Mouse (Mus musculus) cerebellum, postnatal 10 days (tissue): ENCODE results near the gene Kcns1.

Experiments used
- DNase-seq, 2 experiments: peaks; one replicate each; pipeline ENCODE4 v3.0.0; 2021; ENCODE audit warnings: mixed read lengths in 2 of 2

Gene Kcns1

DNA sequence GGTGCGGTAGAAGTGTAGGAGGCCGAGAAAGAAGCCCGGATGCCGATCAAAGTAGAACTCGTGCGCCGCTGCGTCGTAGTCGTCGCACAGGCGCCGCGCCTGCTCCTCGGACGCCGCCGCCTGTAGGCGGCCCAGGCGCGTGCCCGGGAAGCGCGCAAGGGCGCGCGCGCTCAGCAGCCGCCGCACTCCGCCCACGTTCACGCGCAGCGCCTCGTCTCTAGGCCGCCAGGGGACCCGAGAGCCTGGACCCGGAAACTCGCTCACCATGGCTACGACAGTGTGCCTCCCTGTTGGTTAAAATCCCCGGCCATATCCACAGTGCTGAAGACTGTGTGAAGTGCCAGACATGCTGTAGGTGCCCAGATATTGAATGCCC lies 2.4 kb downstream of the Kcns1 start:
- DNase-seq: peak; percentile 26 to 29

DNA sequence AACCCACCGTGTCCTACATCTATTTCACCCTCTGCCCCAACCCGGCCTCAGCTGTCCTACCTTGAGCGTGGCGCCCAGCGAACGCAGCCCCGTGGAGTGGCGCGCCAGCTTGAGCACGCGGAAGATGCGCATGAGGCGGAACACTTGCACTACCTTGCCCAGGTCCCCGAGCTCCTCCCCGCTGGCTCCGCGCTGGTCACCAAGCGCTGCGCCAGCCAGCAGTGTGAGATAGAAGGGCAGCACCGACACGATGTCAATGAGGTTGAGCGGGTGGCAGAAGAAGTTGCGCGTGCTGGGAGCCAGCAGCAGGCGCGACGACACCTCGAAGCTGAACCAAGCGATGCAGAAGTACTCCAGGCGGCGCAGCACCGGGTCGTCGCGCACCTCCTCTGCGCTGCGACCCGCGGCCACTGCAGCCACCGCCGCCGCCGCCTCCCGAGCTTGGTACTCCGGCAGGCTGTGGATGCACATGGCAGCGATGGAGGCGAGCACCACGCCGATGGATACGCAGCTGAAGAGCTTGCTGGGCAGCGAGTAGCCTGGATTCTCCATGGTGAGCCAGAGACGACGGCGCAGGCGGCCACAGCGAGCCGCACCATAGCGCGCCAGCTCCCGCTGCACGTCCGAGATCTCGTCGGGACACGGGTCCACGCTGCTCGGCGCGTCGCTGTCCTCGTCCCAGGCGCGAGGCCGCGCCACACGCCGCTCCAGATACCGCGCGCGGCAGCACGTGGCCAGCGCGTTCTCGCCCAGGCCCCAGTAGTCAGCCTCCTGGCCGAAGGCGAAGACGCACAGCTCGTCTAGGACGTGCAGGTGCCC lies 3.0 kb downstream of the Kcns1 start:
- DNase-seq: peak; percentile 17 to 27

DNA sequence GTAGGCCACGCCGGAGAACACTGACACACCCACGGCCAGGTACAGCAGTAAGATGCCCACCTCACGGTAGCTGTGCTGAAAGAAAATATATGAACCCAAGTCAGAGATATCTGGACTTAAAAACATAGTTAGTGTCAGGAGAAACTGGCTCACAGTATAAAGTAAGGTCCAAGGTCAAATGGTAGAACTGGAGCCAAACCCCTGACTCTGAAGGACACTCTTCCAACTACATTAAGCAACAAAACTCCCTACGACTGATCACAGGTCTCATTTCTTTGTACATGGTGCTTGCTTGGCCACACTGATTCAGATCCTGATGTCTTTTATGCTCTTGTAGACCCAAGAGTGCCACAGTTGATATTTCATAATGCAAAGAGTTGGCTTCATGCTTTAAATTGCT lies 6.0 kb downstream of the Kcns1 start:
- DNase-seq: no peak

DNA sequence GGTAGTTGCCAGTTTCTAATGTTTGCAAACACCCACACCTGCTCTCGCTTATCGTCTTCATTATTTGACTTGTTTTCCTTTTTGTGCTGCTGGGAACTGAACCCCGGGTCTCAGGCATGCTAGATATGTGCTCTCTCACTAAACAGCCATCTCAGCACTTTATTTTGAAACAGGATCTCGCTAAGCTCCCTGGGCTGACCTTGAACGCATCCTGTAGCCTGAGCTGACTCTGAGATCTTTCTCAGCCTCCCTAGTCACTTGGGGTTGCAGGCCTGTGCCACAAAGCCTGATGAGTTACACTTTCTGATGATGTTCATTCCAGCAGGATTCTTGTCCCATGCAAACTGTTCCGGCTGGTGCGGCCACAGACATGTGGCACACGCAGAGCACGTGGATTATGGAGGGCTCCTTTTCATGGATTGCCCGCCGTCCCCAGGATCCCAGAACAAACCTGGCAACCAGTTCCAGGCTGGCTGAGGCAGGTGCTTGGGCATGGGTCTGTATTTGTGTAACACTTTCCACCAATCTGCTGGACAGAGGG lies 9.3 kb downstream of the Kcns1 start:
- DNase-seq: no peak

DNA sequence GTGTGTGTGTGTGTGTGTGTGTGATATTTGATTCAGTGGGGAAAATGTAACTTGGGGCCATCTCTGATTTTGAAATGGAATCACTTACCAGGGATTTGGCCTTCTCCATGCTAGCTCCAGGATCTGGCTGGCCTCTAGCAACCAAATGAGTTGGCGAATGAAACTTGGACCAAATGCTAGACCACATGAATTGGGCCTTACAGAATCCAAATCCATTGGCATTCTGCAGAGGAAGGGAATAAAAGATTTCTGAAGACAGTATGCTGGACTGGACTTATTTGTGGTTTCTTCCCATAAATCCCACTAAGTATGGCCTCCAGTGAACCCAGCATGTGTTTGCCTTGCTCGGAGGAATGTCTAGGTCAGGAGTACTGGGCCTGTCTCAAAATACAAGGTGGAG lies 12.1 kb downstream of the Kcns1 start:
- DNase-seq: peak in 1 of 2 experiments; percentile 23

DNA sequence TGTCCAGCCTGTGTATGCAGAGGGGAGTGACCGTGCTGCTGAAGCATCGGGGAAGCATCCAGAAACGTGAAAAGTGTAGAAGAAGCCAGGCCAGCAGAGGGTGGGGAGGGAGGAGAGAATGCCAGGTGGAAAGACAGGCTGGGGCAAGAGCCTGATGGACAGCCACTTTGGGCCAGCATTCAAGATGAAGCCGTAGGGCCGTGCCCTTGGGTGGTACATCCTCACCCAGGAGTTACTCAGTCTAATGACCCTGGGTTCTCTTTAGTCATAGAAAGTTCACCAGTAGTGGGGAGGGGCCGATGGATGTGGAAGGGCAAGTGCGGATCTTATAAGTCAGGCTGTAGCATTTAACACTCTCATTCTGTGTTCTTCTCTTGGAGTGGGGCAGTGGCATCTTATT lies 14.8 kb downstream of the Kcns1 start:
- no peak for DNase-seq

DNA sequence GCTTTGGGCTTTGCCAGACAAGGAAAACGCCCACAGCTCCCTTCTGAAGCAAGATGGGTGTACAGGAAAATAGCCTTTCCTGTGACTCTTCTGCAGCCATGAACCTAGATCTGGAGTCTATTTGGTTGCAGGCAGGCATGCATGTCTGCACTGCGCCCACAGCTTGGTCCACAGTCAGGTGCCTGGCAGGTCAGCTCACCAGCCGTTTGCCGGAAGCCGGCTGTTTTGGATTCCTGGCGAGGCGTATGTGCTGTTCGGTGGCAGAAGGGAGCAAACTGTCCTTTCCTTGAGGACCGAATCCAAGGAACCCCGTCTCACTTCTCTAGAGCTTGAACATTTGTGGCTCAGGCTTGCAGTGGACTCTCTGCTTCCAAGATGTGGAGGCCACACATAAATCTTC lies 16.9 kb downstream of the Kcns1 start:
- peak in 1 of 2 experiments; percentile 17 for DNase-seq

DNA sequence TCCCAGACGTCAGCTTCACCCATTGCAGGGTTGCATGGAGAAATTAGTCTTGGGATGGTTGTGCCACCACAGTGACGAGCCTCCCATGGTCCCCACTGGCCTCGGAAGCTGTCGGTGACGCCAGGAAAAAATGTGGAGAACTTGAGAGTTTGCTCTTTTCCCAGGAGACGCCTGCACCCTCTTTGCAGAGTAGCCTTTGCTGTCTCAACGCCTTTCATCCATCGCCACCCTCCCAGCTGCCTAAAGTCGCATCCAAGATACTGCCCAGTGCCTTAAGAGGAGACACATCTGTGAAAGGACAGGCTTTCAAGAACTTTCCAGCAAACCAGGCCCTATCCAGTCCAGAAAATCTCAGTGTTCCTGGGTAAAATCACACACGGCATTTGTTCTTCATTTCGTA lies 18.6 kb downstream of the Kcns1 start:
- DNase-seq: no peak

DNA sequence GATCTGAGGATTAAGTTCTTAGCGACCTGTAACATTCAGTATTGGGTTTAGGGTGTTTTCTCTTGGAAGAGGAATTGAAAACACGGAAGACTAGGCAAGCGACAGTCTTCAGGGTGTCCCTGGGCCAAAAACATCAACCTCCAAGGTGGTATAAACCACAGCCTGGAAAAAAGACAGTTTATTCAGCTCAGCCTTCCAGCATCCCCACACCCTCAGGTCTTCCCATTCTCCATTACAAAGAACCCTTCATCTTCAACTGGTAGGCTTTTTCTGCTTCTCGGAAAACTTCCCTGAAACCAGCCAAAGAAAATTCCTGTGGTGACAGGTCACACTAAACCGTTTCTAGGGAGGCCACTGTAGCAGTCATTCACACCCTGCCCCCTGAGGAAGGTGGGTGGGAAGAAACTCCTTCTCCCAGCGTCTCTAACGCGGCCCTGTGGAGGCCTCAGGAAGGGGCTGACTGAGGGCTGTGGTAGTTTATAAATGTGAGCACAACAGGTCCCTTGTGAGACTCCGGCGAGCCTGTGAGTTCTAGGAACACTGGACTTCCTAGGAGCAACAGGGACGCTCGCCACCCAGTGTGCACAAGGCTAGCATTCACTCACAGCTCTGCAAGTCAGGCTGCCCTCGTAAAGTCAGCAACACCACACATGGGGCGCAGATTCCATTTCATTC lies 20.7 kb downstream of the Kcns1 start:
- DNase-seq: no peak

DNA sequence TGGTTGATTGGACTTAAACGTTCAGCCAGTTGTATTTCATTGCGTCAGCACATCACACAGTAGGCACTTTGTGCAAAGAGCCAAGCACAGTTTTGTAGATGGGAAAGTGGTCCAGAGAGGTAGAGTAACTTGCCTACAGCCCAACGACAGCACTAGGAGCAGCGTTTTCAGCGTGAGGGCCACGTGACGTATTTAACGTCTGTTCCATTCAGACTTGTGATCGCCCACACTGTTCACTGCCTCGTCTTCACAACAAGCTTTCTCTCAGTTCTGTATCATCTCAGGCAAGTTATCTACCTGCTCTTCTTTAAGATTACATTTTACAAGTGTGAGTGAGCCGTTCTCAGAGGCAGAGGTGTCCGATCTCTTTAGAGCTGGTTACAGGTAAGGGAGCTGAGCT lies 24.4 kb downstream of the Kcns1 start:
- no peak for DNase-seq

DNA sequence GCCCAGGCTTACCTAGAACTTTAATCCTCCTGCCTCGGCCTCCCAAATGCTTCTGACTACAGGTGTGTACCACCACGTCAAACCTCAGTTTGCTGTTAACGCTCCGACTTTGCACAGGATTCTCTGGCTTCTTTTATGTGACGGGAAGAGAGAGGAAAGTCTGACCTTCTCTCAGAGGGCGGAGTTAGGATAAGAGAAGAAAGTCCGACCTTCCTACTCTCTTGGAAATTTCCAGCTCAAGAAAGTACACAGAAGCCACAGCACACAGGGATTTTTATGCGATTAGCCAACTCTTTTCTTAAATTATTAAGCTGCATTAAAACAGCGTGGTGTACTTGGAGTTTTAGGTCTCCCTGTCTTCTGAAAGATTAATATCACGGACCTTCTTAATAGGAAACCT lies 26.4 kb downstream of the Kcns1 start:
- DNase-seq: no peak

DNA sequence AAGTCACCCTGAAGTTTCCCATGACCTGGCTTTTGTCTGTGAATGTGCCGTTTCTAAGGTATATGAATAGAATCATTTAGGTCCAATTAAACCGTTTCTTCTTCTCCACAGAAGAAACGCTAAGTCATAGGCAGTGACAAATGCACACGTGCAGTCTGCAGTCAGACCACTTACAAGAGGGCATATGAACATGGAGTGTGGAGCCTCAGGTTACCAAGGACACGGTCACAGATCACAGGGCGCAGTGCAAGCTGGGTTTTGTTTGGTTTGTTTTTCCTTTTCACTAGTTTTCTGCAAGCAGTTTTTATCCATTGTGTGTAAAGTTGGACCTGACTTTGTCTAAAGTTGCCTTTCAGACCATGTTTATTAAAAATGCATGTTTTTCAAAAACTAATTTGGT lies 26.9 kb downstream of the Kcns1 start:
- no peak for DNase-seq

DNA sequence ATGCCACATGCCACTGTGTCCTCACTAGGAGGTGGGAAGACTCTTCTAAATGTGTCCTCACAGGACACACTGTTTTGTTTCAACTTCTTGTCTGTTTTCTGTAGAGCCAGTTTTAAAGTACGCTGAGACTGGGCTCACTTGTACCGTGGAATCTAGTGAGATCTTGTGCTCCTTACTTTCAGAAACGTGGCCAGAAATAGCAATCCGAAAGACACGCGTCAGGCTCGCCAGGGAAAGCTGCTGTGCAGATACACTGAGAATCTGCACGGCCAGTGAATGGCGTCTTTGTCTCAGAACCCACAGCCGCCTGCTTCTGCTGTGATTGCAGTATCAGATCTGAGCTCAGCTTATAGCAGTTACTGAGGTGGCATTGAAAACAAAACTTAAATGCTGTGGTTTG lies 28.9 kb downstream of the Kcns1 start:
- no peak for DNase-seq

DNA sequence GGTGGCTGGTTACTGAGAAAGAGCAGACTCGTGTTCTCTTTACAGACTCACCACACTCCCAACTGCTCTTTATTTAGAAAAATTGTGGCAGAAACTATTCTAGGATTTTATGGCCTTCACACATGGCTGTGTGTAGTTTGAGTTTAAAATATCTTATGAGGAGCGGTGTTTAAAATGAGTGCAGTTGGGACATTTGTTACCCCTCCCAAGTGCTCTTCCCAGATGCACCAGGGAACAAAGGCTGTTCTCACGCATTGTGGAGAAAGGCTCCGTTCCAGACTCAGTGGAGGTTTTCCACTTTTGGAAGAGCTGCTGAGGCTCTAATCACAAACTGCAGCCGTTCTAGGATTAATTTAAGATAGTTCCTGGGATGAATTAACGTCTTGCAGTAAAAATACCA lies 33.2 kb downstream of the Kcns1 start:
- no peak for DNase-seq

DNA sequence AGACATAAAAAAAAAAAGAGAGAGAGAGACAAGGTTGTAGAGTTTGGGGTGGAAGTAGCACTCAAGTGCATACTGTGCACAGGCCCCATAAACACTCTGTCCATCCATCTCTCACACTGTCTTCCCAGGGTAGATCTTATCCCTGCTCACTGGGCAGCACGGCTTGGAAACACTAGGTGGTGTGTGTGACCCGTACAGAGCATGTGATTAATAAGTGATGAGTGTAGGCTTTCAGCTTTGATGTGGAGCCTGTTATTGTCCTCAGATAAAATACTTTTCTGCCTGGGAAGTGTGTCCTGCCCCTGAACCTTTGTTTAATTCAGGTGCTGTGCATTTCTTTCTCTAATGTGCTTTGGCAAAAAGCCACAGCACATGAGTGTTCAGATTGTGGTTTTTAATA lies 34.5 kb downstream of the Kcns1 start:
- no peak for DNase-seq

DNA sequence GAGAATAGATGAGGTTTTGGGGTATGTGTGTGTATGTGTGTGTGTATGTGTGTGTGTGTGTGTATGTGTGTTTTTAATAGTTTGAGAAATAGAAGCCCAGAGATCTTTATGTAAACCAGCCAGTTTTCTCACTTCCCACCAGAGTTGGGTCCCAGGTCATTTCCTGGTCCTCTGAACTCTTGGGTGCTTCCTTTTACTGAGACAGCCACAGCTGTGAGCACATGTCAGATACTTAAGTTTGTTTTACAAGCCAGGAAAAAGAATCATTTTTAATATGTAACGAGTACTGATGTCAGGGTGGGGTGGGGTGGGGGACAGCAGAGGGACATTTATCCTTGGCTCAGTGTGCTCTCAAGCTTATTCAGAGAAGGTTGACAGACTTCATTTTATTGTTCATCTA lies 35.5 kb downstream of the Kcns1 start:
- no peak for DNase-seq

DNA sequence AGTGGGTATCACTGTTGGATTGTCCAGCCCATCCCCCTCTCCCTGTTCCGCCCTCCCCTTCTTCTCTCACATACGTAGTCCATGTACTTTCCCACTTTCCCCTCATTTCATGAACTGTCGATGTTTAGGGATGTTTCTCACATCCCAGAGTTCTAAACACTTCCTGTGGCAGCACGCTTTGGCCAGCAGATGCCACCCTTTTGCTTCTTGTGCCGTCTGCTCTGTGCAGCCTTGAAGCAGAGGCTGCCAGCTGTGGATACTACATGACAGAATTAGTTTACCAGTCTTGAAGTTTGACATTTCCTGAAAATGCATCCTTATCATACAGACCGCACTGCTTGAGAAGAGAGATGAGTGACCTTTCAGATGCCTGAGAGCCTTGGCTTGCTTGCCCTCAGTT lies 36.4 kb downstream of the Kcns1 start:
- peak; percentile 26 to 43 for DNase-seq

DNA sequence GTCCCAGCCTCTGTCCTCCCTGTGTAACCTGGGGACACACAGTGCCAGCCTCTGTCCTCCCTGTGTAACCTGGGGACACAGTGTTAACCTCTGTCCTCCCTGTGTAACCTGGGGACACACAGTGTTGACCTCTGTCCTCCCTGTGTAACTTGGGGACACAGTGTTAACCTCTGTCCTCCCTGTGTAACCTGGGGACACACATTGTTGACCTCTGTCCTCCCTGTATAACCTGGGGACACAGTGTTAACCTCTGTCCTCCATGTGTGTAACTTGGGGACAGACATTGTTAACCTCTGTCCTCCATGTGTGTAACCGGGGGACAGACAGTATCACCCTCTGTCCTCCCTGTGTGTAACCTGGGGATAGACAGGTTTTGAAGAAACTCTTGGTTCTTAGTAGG lies 39.3 kb downstream of the Kcns1 start:
- no peak for DNase-seq

DNA sequence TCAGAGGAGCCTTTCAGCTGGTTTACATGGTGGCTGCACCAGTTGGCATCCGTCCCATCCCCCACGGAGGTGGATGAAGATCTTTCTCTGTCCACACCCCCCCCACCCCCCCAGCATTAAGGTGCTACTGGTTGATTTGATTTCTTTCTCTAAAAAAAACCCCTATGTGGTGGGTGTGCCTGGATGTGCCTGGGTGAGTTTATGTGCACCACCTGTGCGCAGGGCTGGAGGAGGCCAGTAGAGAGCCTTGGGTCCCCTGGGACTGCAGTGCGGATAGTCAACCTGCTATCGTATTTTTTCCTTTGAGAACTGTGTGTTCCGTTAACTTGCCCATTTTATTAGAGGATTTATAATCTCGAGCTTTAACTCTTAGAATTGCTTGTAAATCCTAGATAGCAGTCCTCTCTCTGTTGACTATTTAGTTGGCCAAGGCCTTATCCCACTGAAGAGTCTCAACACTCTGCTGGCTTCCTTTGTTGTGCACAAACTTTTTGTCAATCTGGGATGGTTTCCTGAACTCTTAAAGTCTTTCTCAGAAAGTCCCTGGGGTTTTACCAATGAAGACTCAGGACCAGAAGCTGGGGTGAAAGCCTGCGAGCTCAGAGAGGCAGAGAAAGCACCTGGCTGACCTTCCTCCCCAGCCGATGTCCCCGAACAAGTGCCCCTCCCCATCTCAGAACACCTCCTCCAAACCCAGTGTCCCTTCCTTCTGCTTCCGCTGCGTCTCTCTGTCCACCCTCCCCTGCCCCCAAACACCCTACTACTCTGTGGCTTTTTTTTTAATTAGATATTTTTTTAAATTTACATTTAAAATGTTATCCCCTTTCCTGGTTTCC lies 42.1 kb downstream of the Kcns1 start:
- DNase-seq: peak; percentile 29 to 39

DNA sequence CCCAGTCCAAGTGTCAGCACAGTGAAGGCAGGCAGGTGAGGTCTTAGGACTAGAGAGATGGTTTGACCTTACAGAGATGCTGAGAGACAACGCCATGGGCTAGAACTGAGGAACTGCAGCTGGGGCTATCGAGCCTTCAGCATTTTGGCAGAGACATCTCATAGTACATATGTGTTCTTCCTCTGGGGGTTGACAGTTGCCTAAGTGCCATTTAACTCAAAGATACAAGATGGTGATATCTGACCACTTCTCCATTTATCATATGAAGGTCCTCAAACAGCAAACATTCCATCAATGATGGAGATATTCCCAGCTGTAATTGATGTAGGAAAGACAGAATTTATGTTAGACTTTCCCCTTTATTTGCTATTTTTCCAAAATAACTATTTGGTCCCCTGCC lies 43.6 kb downstream of the Kcns1 start:
- no peak for DNase-seq

DNA sequence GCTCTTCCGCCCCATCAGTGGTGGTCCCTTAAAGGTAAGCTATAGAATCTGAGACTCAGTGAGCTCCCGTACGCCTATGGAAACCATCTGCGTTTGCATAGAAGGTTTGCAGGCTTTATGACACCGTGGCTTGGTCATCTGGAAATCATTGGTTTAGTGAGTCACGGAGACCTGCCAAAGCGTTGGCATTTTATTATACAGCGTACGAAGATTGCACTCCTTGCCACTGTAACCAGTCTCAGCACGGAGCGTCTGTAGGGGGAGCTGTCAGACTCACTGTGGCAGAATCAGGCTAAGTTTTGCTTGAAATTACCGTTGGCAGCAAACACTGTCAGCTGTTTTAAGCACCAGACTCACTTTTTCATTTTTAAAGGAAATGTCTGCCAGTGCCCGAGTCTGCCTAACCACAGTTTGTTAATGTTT lies 44.4 kb downstream of the Kcns1 start:
- peak; percentile 49 to 58 for DNase-seq

DNA sequence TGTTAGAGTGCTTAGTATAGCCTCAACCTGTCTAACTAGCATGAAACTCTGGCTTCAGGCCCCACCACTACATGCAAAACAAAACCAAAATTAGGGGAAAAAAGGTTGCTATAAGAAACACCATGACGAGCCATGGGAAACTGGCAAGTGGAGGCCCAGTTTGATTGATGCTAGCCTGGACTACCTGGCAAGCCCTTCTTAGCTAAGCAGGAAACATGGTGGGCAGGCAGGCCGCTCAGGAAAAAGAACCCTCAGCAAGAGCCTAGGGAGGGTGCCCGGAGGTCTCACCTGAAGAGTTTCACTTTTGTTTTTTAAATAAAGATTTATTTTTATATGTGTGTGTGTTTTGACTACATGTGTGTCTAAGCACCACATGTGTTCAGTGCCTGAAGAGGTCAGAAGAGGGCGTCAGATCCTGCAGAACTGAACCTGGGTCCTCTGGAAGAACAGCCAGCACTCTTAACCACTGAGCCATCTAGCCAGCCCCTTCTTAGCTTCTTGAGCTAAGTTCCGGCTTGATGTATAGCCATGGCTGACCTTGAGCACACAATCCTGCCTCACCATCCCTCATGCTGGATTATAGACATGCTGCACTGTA lies 47.6 kb downstream of the Kcns1 start:
- no peak for DNase-seq

DNA sequence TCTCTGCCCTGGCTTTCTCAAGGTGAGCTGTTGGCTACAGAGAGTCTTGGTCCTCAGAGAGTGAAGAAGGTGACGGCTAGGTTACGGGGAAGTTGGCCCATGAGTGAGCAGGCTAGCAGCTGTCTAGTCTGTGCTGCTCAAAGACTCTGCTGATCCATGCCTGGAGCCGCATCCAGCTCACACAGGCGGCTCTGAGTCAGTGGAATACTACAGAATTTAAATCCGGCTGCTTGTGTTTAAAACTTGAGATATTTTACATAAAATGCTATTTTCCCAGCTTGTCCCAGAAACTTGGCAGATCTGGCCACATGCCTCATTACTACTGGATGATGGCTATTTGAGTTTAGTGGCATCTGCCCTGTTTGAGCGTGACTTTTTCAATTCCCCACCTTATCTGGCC lies 51.4 kb downstream of the Kcns1 start:
- DNase-seq: no peak
